Mouse (Mus musculus) CH12.LX (cell line): ENCODE results near the gene Vcan. TPM values are rescaled to one million over a fixed set of nuclear protein-coding genes. Genes with fewer than 3 reads are reported as not detected.

Experiments
- DNase-seq: peaks from one replicate; pipeline ENCODE4 v3.0.0-alpha.2; 2013; ENCODE audit errors: extremely low read depth
- H3K27ac ChIP-seq: 2 replicates; pipeline ENCODE4 v1.5.1; 2012; ENCODE audit warnings: low read depth, mild to moderate bottlenecking, control low read depth, moderate library complexity; ENCODE audit not compliant: insufficient read depth
- H3K27me3 ChIP-seq: replicated peaks from 2 replicates; pipeline ENCODE3; 2012; ENCODE audit warnings: inconsistent platforms
- H3K36me3 ChIP-seq, 2 experiments: replicated peaks in 1 of 2; 2 replicates each; pipeline versions ENCODE3 to v1.6.1; 2012; ENCODE audit warnings: inconsistent platforms in 1 of 2, low read length in 1 of 2, mild to moderate bottlenecking in 1 of 2, mixed read lengths in 1 of 2, moderate library complexity in 1 of 2; ENCODE audit not compliant: control insufficient read depth in 1 of 2, insufficient read depth in 1 of 2
- H3K4me1 ChIP-seq, 2 experiments: 2 replicates each; pipeline ENCODE4 v1.6.1; 2012; ENCODE audit warnings: inconsistent platforms in 1 of 2, moderate library complexity in 1 of 2; ENCODE audit not compliant: insufficient read depth in 2 of 2, control insufficient read depth in 1 of 2
- H3K4me2 ChIP-seq: 2 replicates; pipeline ENCODE4 v1.6.1; 2012; ENCODE audit warnings: low read depth, mild to moderate bottlenecking, control low read depth; ENCODE audit not compliant: poor library complexity, insufficient read depth, severe bottlenecking
- H3K4me3 ChIP-seq, 3 experiments: fragments of 150-350 bp in 1 of 3; sonication (generic) in 1 of 3; replicated peaks in 1 of 3; 2 replicates each; pipeline versions ENCODE3 to v1.5.1; 2011 to 2012; ENCODE audit warnings: low read depth in 2 of 3, low read length in 2 of 3, mild to moderate bottlenecking in 2 of 3, moderate library complexity in 2 of 3, control low read depth in 1 of 3, improper control_type of control experiment in 1 of 3, inconsistent platforms in 1 of 3, mixed read lengths in 1 of 3; ENCODE audit not compliant: poor library complexity in 1 of 3
- H3K79me2 ChIP-seq: replicated peaks from 2 replicates; pipeline ENCODE4 v1.6.1; 2012; ENCODE audit warnings: mild to moderate bottlenecking, moderate library complexity; ENCODE audit not compliant: control insufficient read depth, poor library complexity, insufficient read depth, severe bottlenecking; ENCODE audit errors: extremely low read depth
- H3K9ac ChIP-seq: 2 replicates; pipeline ENCODE4 v1.6.1; 2012; ENCODE audit warnings: low read depth, mild to moderate bottlenecking, control low read depth, moderate library complexity; ENCODE audit not compliant: insufficient read depth
- H3K9me3 ChIP-seq: replicated peaks from 2 replicates; pipeline ENCODE3; 2012; ENCODE audit warnings: low read length, inconsistent platforms, mixed read lengths
- CHD2 ChIP-seq: IDR thresholded peaks from 2 replicates; pipeline ENCODE4 v1.6.1; 2011; ENCODE audit warnings: low read length, improper control_type of control experiment
- EP300 ChIP-seq: IDR thresholded peaks from 2 replicates; pipeline ENCODE4 v1.6.1; 2011; ENCODE audit warnings: low read length, improper control_type of control experiment
- IRF4 ChIP-seq: IDR thresholded peaks from 2 replicates; pipeline ENCODE4 v1.6.1; 2014; ENCODE audit warnings: low read depth, mild to moderate bottlenecking, inconsistent platforms, low read length, improper control_type of control experiment
- JUN ChIP-seq: IDR thresholded peaks from 2 replicates; pipeline ENCODE4 v1.6.1; 2011; ENCODE audit warnings: low read depth, mild to moderate bottlenecking, low read length, improper control_type of control experiment, moderate library complexity; ENCODE audit not compliant: insufficient read depth
- JUND ChIP-seq: conservative IDR thresholded peaks from 2 replicates; pipeline ENCODE4 v1.6.1; 2011; ENCODE audit warnings: low read depth, low read length, improper control_type of control experiment
- KAT2A ChIP-seq: IDR thresholded peaks from 2 replicates; pipeline ENCODE4 v1.6.1; 2012; ENCODE audit warnings: low read length, improper control_type of control experiment, inconsistent platforms; ENCODE audit not compliant: insufficient replicate concordance
- MAFK ChIP-seq: IDR thresholded peaks from 2 replicates; pipeline ENCODE4 v1.6.1; 2011; ENCODE audit warnings: low read length, improper control_type of control experiment; ENCODE audit not compliant: insufficient replicate concordance
- MAX ChIP-seq: IDR thresholded peaks from 2 replicates; pipeline ENCODE4 v1.6.1; 2011; ENCODE audit warnings: low read length, improper control_type of control experiment
- MEF2A ChIP-seq: IDR thresholded peaks from 2 replicates; pipeline ENCODE4 v1.6.1; 2014; ENCODE audit warnings: low read depth, mild to moderate bottlenecking, inconsistent platforms, low read length, improper control_type of control experiment, borderline replicate concordance
- MYC ChIP-seq: IDR thresholded peaks from 2 replicates; pipeline ENCODE4 v1.6.1; 2011; ENCODE audit warnings: low read depth, mild to moderate bottlenecking, improper control_type of control experiment, low read length
- NELFE ChIP-seq: IDR thresholded peaks from 2 replicates; pipeline ENCODE4 v1.6.1; 2011; ENCODE audit warnings: low read depth, low read length, improper control_type of control experiment
- POLR2AphosphoS2 ChIP-seq: IDR thresholded peaks from 2 replicates; pipeline ENCODE4 v1.6.1; 2011; ENCODE audit warnings: low read depth, low read length, improper control_type of control experiment
- SMC3 ChIP-seq: IDR thresholded peaks from 2 replicates; pipeline ENCODE4 v1.6.1; 2011; ENCODE audit warnings: low read depth, low read length, improper control_type of control experiment
- UBTF ChIP-seq: IDR thresholded peaks from 2 replicates; pipeline ENCODE4 v1.6.1; 2012; ENCODE audit warnings: low read depth, mild to moderate bottlenecking, inconsistent platforms, low read length, improper control_type of control experiment, moderate library complexity
- ZKSCAN1 ChIP-seq: IDR thresholded peaks from 2 replicates; pipeline ENCODE4 v1.6.1; 2012; ENCODE audit warnings: low read depth, inconsistent platforms, low read length, improper control_type of control experiment, borderline replicate concordance
- ZMIZ1 ChIP-seq: IDR thresholded peaks from 2 replicates; pipeline ENCODE4 v1.6.1; 2012; ENCODE audit warnings: low read depth, mild to moderate bottlenecking, inconsistent platforms, low read length, improper control_type of control experiment
- ZNF384 ChIP-seq: IDR thresholded peaks from 2 replicates; pipeline ENCODE4 v1.6.1; 2012; ENCODE audit warnings: low read depth, low read length, improper control_type of control experiment, inconsistent platforms
- dilution Hi-C: fragments of 300-500 bp; cut with MboI; formaldehyde crosslinking; loops from 2 replicates; pipeline ENCODE4 v1.14.3; 2020; ENCODE audit warnings: low sequenced_read_pairs; ENCODE audit not compliant: extremely low pct_unique_long_range_greater_than_20kb, extremely low pct_ligation_motif_present
- in situ Hi-C: fragments of 300-500 bp; cut with MboI; formaldehyde crosslinking; loops from 3 replicates; pipeline ENCODE4 v1.14.3; 2019; ENCODE audit warnings: low sequenced_read_pairs, low pct_ligation_motif_present, low pct_unique_long_range_greater_than_20kb, mixed read lengths
- polyA plus RNA-seq: library from polyadenylated mRNA; unstranded; fragments of >175 nt; gene quantifications from 2 replicates; pipeline ENCODE4 v1.2.1, GENCODE M21; 2012; ENCODE audit warnings: low read depth; ENCODE audit not compliant: insufficient read length
- total RNA-seq, 2 experiments: library from RNA; depleted of rRNA; stranded (reverse); fragments of 300-350 nt in 1 of 2; fragments of >200 nt in 1 of 2; gene quantifications; 2 replicates each; pipeline ENCODE4 v1.2.3; 2012 to 2014

The Vcan gene
- total and polyA plus RNA-seq, 3 experiments, result 0.04 to 0.23 (median 0.07) TPM

- Histone ChIP-seq H3K79me2 (no peaks in the 10 kb centered on the region), H3K4me3 (no peak overlapping the region), H3K9me3 (no peaks in the 10 kb centered on the region), H3K36me3 (no peaks in the 10 kb centered on the region), H3K9ac (no peak overlapping the region), H3K27ac (no peak overlapping the region), H3K4me2 (no peak overlapping the region), H3K4me1 (no peaks in the 10 kb centered on the region), H3K27me3 (no peaks in the 10 kb centered on the region)
- DNase-seq, result no peak
- TF ChIP-seq ZKSCAN1 (no peak), IRF4 (no peak), EP300 (no peak), MAFK (no peak), ZNF384 (no peak), CHD2 (no peak), UBTF (no peak), NELFE (no peak), JUN (no peak), MYC (no peak), ZMIZ1 (no peak), JUND (no peak), MEF2A (no peak), SMC3 (no peak), MAX (no peak), KAT2A (no peak), POLR2AphosphoS2 (no peak)
- in situ Hi-C loops, result no loop called here
- dilution Hi-C loops, result no loop called here
Measured at GRCm38 (mm10) chr13:89607399-89607798, 134.9 kb downstream of the Vcan start.

Other genes starting within 250 kb of the Vcan start
- 0.30 and 0.42 TPM in 2 replicates for gene Hapln1, start 202.7 kb downstream of the Vcan start, total RNA-seq (2012; rRNA removed)
- 0.46 and 2.1 TPM in 2 replicates for gene Hapln1, start 202.7 kb downstream of the Vcan start, total RNA-seq (2014; rRNA removed)
- gene Hapln1, start 202.7 kb downstream of the Vcan start, polyA plus RNA-seq, result 1.3 and 2.6 TPM in 2 replicates